Mouse (Mus musculus) cerebellum, postnatal 10 days (tissue): ENCODE measurements at regions not wholly inside any gene's neighbourhood (a gene's known extent, or its start where the extent isn't known, plus 50 kb on each side); places are given as distances from the start of the nearest gene placed in this dataset.

Source experiments
- DNase-seq, 2 experiments: peaks; one replicate each; pipeline ENCODE4 v3.0.0; 2021; ENCODE audit warnings: mixed read lengths in 2 of 2

DNA sequence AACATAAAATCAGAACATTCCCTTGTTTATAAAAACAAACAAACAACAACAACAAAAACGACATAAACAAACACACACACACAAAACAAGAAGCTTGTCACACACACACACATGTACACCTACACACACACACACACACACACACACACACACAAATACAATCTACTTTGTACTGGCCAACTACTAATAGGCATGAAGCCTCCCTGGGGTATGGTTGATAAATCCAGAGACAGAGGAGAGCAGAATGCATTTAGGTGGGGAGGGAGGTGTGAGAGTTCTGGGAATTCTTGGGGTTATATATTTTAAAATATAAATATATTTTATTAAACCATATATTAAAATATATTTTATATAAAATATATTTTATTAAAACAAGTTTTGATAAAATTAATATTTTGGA is 371.6 kb upstream of the Pcdh20 start:
- peak in 1 of 2 experiments; percentile 2 for DNase-seq

DNA sequence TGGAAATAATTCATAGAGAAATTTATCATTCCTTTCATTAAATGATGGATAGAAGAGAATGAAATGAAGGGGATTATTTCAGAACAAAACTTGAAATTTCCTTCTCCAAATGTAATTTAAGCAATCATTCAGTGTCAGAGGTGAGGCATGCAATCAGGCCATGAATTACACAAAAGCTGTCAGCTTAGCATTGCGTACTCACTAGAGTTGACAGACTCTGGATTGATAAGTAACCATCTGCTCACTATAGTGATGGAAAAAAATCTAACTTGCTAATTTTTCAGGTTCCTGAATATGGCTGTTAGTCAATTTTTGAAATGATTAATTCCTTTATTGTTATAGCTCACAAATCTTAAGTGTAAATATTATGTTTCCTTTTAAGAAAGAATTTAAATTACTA is 334.5 kb upstream of the Pcdh20 start:
- DNase-seq = no peak

DNA sequence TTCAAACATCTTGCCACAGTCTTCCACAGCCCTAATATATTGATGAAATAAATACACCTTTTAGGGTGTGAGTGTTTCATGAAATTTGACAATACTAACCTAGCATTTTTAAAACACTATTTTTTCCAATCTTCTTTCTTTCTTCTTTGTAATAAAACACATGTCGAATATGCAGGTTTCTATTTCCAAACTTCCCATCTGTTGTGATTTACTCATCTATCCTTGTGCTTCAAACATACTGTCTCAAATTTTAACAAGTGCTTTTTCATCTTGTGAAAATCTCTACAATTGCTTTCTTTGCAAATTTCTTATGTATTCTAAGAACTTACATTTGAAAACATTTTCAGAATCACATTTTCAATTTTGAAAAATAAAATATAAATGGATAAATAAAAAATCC is 330.1 kb upstream of the Pcdh20 start:
- DNase-seq = no peak

DNA sequence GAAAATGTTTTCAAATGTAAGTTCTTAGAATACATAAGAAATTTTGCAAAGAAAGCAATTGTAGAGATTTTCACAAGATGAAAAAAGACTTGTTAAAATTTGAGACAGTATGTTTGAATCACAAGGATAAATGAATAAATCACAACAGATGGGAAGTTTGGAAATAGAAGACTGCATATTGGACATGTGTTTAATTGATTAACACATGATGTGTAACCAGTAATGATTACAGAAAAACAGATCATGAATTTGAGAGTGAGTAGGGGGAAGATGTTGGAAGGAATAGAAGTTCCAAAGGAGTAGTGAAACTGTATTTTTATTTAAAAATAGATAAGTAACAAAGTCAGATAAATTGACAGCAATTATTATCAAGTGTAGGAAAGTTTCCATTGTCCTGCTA is 329.3 kb upstream of the Pcdh20 start:
- DNase-seq = no peak
